Mouse (Mus musculus) embryonic fibroblast, embryonic 13.5 days (primary cell): Measurements from ENCODE around the gene Shisa7. TPM values are rescaled to one million over a fixed set of nuclear protein-coding genes. Genes with fewer than 3 reads are reported as not detected.
"Not testable (repeated sequence)": the region's sequence is repeated elsewhere in the genome, so short reads cannot be mapped to it uniquely, and the experiment has no call there.

ENCODE experiments used
- H3K27ac ChIP-seq: 2 replicates; pipeline ENCODE4 v1.5.1; 2012; ENCODE audit warnings: low read length, control low read depth, inconsistent platforms; ENCODE audit not compliant: insufficient read depth
- H3K4me1 ChIP-seq: 2 replicates; pipeline ENCODE4 v1.6.1; 2011; ENCODE audit warnings: low read length; ENCODE audit not compliant: control insufficient read depth, insufficient read depth
- H3K4me3 ChIP-seq: 2 replicates; pipeline ENCODE4 v1.5.1; 2011; ENCODE audit warnings: mild to moderate bottlenecking, control low read depth, low read length; ENCODE audit not compliant: insufficient read depth
- CTCF ChIP-seq: IDR thresholded peaks from 2 replicates; pipeline ENCODE4 v1.5.1; 2011; ENCODE audit warnings: mild to moderate bottlenecking, control low read depth, low read length, moderate library complexity, borderline replicate concordance; ENCODE audit not compliant: insufficient read depth
- POLR2A ChIP-seq: IDR thresholded peaks from 2 replicates; pipeline ENCODE4 v1.6.1; 2011; ENCODE audit warnings: low read depth, mild to moderate bottlenecking, control low read depth, low read length, moderate library complexity
- polyA plus RNA-seq: library from polyadenylated mRNA; stranded (reverse); fragments of >200 nt; gene quantifications from 2 replicates; pipeline ENCODE4 v1.2.4, GENCODE M21; 2011; ENCODE audit warnings: low read depth; ENCODE audit not compliant: missing spikeins, insufficient read length

The Shisa7 gene
- polyA plus RNA-seq, 1 experiment: not detected

DNA sequence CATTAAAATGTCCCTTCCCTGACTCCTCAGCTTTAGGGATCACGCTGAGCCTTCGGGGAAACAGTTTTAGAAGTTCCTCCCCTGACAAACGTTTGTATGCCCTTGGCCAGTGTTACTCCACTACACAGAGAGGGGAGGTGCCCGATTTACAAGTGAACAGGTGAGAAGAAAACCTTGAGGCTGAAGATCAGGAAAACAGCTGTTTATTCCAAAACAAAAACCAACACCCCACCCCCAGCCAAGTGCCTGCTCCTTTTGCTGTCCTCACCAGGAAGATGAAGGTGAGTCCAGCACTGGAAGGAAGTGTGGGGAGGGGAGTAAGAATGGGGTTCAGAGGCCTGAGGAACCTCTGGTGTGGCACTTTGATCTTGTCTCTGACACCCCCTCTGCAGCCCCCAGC, 19.1 kb downstream of the Shisa7 start:
- TF ChIP-seq POLR2A (no peak), CTCF (no peak)
- no peak overlapping the region for H3K27ac ChIP-seq

DNA sequence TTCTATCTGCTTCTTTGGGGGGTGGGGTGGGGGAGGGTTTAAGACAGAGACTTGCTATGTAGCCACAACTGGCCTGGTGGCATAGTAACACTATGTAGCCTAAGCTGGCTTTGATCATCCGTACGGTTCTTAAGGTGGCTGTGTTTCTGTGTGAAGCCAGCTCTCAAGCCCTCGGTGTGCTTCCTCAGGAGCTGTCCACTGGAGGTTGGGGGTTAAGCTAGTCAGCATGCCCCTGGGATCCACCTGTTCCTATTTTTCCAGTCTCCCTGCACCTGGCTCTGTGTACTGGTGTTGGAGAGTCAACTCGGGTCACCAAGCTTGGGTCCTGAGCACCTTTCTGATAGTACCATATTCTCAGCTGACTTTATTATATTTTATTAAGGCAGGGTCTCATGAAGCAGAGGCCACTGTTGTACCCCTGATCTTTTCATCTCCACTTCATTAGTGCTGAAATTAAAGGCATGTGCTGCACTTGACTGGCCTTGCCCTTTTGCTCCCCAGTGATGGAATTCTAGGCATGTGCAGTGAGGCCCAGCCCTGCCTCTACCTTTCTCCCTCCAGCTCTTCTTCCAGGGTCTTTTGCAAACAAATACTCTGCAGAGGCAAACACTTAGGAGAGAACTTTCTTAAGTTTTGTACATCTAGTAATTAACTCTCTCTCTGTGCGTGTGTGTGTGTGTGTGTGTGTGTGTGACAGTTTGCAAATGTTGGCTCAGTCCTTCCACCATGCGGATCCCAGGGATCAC, 22.2 kb downstream of the Shisa7 start:
- no peak overlapping the region for H3K27ac ChIP-seq
- H3K4me1 ChIP-seq: no peaks in the 10 kb centered on the region
- TF ChIP-seq CTCF: no peak
- TF ChIP-seq POLR2A: no peak
- no peak overlapping the region for H3K4me3 ChIP-seq

More for the DNA sequence above, 19.1 kb downstream of the Shisa7 start:
- Histone ChIP-seq H3K4me3 (no peak overlapping the region), H3K4me1 (no peaks in the 10 kb centered on the region)

GRCm38 (mm10) chr7:4821690-4822089, 22.8 kb downstream of the Shisa7 start:
- Histone ChIP-seq H3K27ac (no peak overlapping the region), H3K4me1 (no peaks in the 10 kb centered on the region), H3K4me3 (no peak overlapping the region)
- TF ChIP-seq CTCF (no peak), POLR2A (no peak)

DNA sequence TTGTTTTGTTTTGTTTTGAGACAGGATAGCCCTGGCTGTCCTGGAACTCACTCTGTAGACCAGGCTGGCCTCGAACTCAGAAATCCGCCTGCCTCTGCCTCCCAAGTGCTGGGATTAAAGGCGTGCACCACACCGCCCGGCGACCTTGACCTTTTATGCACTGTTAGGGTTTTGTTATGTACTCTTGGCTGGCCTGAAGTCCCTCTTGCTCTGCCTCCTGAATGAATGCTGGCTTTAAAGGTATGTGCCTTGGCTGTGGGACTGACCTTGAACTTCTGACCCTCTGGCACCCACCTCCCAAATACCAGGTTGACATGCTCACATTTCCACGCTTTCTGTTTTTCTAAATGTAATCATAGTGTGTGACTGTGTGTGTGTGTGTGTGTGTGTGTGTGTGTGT, 23.6 kb downstream of the Shisa7 start:
- H3K4me1 ChIP-seq, H3K27ac ChIP-seq, H3K4me3 ChIP-seq: not testable (repeated sequence)

- no peak overlapping the region for H3K4me3 ChIP-seq
- TF ChIP-seq CTCF: no peak
- no peak for TF ChIP-seq POLR2A
- no peaks in the 10 kb centered on the region for H3K4me1 ChIP-seq
- H3K27ac ChIP-seq: no peak overlapping the region
These were observed 27.9 kb downstream of the Shisa7 start for GRCm38 (mm10) chr7:4816559-4816958.

DNA sequence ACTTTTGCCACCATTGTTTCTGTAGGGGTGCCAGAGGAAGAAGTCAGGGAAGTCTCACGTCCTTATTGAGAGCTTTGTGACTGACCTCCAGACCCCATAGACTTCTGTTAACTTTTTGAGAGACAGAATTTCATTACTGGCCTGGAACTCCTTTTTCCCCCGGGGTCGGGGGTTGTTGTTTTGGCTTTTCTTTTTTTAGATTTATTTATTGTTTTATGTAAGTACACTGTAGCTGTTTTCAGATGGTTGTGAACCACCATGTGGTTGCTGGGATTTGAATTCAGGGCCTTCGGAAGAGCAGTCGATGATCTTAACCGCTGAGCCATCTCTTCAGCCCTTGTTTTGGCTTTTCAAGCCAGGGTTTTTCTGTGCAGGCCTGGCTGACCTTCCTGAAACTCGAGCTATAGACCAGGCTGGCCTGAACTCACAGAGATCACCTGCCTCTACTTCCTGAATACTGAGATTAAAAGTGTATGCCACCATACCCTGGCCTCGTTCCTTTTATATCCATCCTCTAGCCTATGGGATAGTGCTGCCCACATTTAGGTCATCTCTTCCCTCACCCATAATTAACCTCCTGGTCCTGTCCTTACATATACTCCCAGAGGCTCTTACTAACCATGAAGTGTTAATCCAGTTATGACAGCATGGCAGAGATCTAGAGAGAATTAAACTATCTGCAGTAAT, 31.2 kb downstream of the Shisa7 start:
- peaks cover 7% of the 10 kb centered on the region; the same call in 1 of the 2 replicates for H3K4me1 ChIP-seq
- H3K4me3 ChIP-seq: peak overlapping the region; percentile 62
- TF ChIP-seq CTCF (no peak), POLR2A (no peak)
- H3K27ac ChIP-seq: peak overlapping the region; percentile 53; the same call in 1 of the 2 replicates

GRCm38 (mm10) chr7:4812303-4813104, 32.0 kb downstream of the Shisa7 start, which contains the start of gene Ube2s:
Ube2s (minus strand) TSS chr7:4812590.
- H3K4me1 ChIP-seq: peaks cover 7% of the 10 kb centered on the region; the same call in 1 of the 2 replicates
- H3K4me3 ChIP-seq: peak within 1 kb of the TSS; percentile 93
- H3K27ac ChIP-seq: peak within 1 kb of the TSS; percentile 86
- TF ChIP-seq POLR2A (peak; percentile 85), CTCF (no peak)

DNA sequence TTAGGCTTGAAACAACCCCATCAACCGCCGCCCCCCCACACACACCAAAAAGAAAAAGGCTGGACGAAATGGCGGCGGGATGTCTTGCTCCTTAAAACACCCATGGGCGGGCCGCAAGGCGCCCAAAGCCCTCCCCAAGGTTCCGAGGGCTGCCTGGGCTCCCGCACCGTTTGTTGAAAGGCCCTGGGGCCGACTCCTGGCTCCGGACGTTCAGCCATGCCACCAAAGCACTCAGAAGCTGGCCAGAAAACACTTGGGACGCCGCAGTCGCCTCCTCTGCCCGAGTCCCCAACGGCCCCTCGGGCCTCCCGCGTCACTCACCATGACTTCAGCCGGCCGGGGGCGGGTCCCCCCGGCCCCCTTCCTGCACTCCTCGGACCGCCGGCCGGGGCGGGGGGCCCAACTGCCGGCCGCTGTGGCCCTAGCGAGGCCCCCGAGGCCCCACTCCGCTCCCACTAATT, 32.6 kb downstream of the Shisa7 start:
- H3K27ac ChIP-seq: peak overlapping the region; percentile 20
- H3K4me1 ChIP-seq: peaks cover 10% of the 10 kb centered on the region; the same call in 1 of the 2 replicates
- peak overlapping the region; percentile 93 for H3K4me3 ChIP-seq
- TF ChIP-seq CTCF: no peak
- 0 out of 2 replicates have a peak, but pooled peaks have one; percentile 2 for TF ChIP-seq POLR2A

GRCm38 (mm10) chr7:4811131-4811530, 33.4 kb downstream of the Shisa7 start:
- H3K27ac ChIP-seq: not testable (repeated sequence)
- Histone ChIP-seq H3K4me3 (peak overlapping the region; percentile 93), H3K4me1 (peaks cover 10% of the 10 kb centered on the region; the same call in 1 of the 2 replicates)
